Mouse (Mus musculus): ENCODE data around the gene Zfp655. TPM values are rescaled to one million over a fixed set of nuclear protein-coding genes. Genes with fewer than 3 reads are reported as not detected.
A peak's percentile ranks its signal among the peaks of the same experiment; 100 is the strongest.

Zfp655 gene
- polyA plus RNA-seq (2012; rRNA removed): 21.7 and 22.9 TPM in 2 replicates

- Histone ChIP-seq H3K4me3 (ENCODE audit: insufficient read depth, low read length) (peak within 1 kb of the TSS; percentile 59), H3K27ac (ENCODE audit: insufficient read depth, low read length) (peak within 1 kb of the TSS; percentile 95), H3K4me1 (ENCODE audit: control insufficient read depth, insufficient read depth, low read length) (no peaks in the 10 kb centered on the region; the same call in 1 of the 2 replicates)
- TF ChIP-seq CTCF (IDR thresholded peaks at IDR 0.05; ENCODE audit: extremely low read depth, insufficient read depth, low read length) (no peak), POLR2A (IDR thresholded peaks at IDR 0.05; ENCODE audit: extremely low read depth, insufficient read depth, low read length) (peak; percentile 90)
These were observed at the start of gene Zfp655 for GRCm38 (mm10) chr5:145231367-145231871. Gene Zfp655, plus strand, starts transcription at chr5:145231715.

- Histone ChIP-seq H3K4me3 (ENCODE audit: insufficient read depth, low read length) (no peak overlapping the region), H3K4me1 (ENCODE audit: control insufficient read depth, insufficient read depth, low read length) (peaks cover 3% of the 10 kb centered on the region), H3K27ac (ENCODE audit: insufficient read depth, low read length) (no peak overlapping the region)
- TF ChIP-seq CTCF (IDR thresholded peaks at IDR 0.05; ENCODE audit: extremely low read depth, insufficient read depth, low read length): no peak
- no peak for TF ChIP-seq POLR2A (IDR thresholded peaks at IDR 0.05; ENCODE audit: extremely low read depth, insufficient read depth, low read length)
These were observed 46.3 kb upstream of the Zfp655 start for GRCm38 (mm10) chr5:145185244-145185643.

GRCm38 (mm10) chr5:145189416-145189815, 42.1 kb upstream of the Zfp655 start:
- Histone ChIP-seq H3K27ac (ENCODE audit: insufficient read depth, low read length) (no peak overlapping the region), H3K4me3 (ENCODE audit: insufficient read depth, low read length) (no peak overlapping the region), H3K4me1 (ENCODE audit: control insufficient read depth, insufficient read depth, low read length) (peaks cover 4% of the 10 kb centered on the region)
- TF ChIP-seq CTCF (IDR thresholded peaks at IDR 0.05; ENCODE audit: extremely low read depth, insufficient read depth, low read length): no peak
- TF ChIP-seq POLR2A (IDR thresholded peaks at IDR 0.05; ENCODE audit: extremely low read depth, insufficient read depth, low read length): no peak

GRCm38 (mm10) chr5:145190373-145190772, 41.1 kb upstream of the Zfp655 start:
- Histone ChIP-seq H3K4me1 (ENCODE audit: control insufficient read depth, insufficient read depth, low read length) (peaks cover 4% of the 10 kb centered on the region), H3K27ac (ENCODE audit: insufficient read depth, low read length) (no peak overlapping the region), H3K4me3 (ENCODE audit: insufficient read depth, low read length) (peak overlapping the region; percentile 94)
- TF ChIP-seq POLR2A (IDR thresholded peaks at IDR 0.05; ENCODE audit: extremely low read depth, insufficient read depth, low read length) (no peak), CTCF (IDR thresholded peaks at IDR 0.05; ENCODE audit: extremely low read depth, insufficient read depth, low read length) (no peak)

- TF ChIP-seq CTCF (IDR thresholded peaks at IDR 0.05; ENCODE audit: extremely low read depth, insufficient read depth, low read length) (no peak), POLR2A (IDR thresholded peaks at IDR 0.05; ENCODE audit: extremely low read depth, insufficient read depth, low read length) (peak; percentile 77)
- H3K27ac ChIP-seq (ENCODE audit: insufficient read depth, low read length): peak overlapping the region; percentile 79
- H3K4me1 ChIP-seq (ENCODE audit: control insufficient read depth, insufficient read depth, low read length): peaks cover 4% of the 10 kb centered on the region
- peak overlapping the region; percentile 94 for H3K4me3 ChIP-seq (ENCODE audit: insufficient read depth, low read length)
These were observed 40.4 kb upstream of the Zfp655 start for GRCm38 (mm10) chr5:145190875-145191798.

GRCm38 (mm10) chr5:145191962-145192361, 39.6 kb upstream of the Zfp655 start, which contains the start of gene Atp5j2:
Gene Atp5j2, minus strand, starts transcription at chr5:145192062.
- peaks cover 4% of the 10 kb centered on the region for H3K4me1 ChIP-seq (ENCODE audit: control insufficient read depth, insufficient read depth, low read length)
- TF ChIP-seq CTCF (IDR thresholded peaks at IDR 0.05; ENCODE audit: extremely low read depth, insufficient read depth, low read length) (no peak), POLR2A (IDR thresholded peaks at IDR 0.05; ENCODE audit: extremely low read depth, insufficient read depth, low read length) (no peak)

GRCm38 (mm10) chr5:145200387-145200786, 31.1 kb upstream of the Zfp655 start:
- peaks cover 3% of the 10 kb centered on the region; the same call in 1 of the 2 replicates for H3K4me1 ChIP-seq (ENCODE audit: control insufficient read depth, insufficient read depth, low read length)
- TF ChIP-seq POLR2A (IDR thresholded peaks at IDR 0.05; ENCODE audit: extremely low read depth, insufficient read depth, low read length): no peak
- TF ChIP-seq CTCF (IDR thresholded peaks at IDR 0.05; ENCODE audit: extremely low read depth, insufficient read depth, low read length): no peak
- H3K4me3 ChIP-seq (ENCODE audit: insufficient read depth, low read length): peak overlapping the region; percentile 82; the same call in 1 of the 2 replicates

More at GRCm38 (mm10) chr5:145191962-145192361, 39.6 kb upstream of the Zfp655 start, which contains the start of gene Atp5j2:
- Histone ChIP-seq H3K4me3 (ENCODE audit: insufficient read depth, low read length) (peak within 1 kb of the TSS; percentile 94), H3K27ac (ENCODE audit: insufficient read depth, low read length) (peak within 1 kb of the TSS; percentile 79)

GRCm38 (mm10) chr5:145201321-145201991, 30.1 kb upstream of the Zfp655 start, which contains the start of gene Zkscan14:
Gene Zkscan14, minus strand, starts transcription at chr5:145201868.
- Histone ChIP-seq H3K27ac (ENCODE audit: insufficient read depth, low read length) (peak within 1 kb of the TSS; percentile 54), H3K4me3 (ENCODE audit: insufficient read depth, low read length) (peak within 1 kb of the TSS; percentile 82), H3K4me1 (ENCODE audit: control insufficient read depth, insufficient read depth, low read length) (peaks cover 3% of the 10 kb centered on the region; the same call in 1 of the 2 replicates)
- TF ChIP-seq POLR2A (IDR thresholded peaks at IDR 0.05; ENCODE audit: extremely low read depth, insufficient read depth, low read length): peak; percentile 89
- TF ChIP-seq CTCF (IDR thresholded peaks at IDR 0.05; ENCODE audit: extremely low read depth, insufficient read depth, low read length): no peak

More at GRCm38 (mm10) chr5:145200387-145200786, 31.1 kb upstream of the Zfp655 start:
- no peak overlapping the region for H3K27ac ChIP-seq (ENCODE audit: insufficient read depth, low read length)

- Histone ChIP-seq H3K4me1 (ENCODE audit: control insufficient read depth, insufficient read depth, low read length) (peaks cover 3% of the 10 kb centered on the region; the same call in 1 of the 2 replicates), H3K27ac (ENCODE audit: insufficient read depth, low read length) (no peak overlapping the region)
- TF ChIP-seq CTCF (IDR thresholded peaks at IDR 0.05; ENCODE audit: extremely low read depth, insufficient read depth, low read length) (no peak), POLR2A (IDR thresholded peaks at IDR 0.05; ENCODE audit: extremely low read depth, insufficient read depth, low read length) (no peak)
These were observed 29.1 kb upstream of the Zfp655 start for GRCm38 (mm10) chr5:145202446-145202845.

More at GRCm38 (mm10) chr5:145202446-145202845, 29.1 kb upstream of the Zfp655 start:
- H3K4me3 ChIP-seq (ENCODE audit: insufficient read depth, low read length): no peak overlapping the region

Measured in cortical plate, adult 2 months (tissue).